Mouse (Mus musculus): ENCODE measurements at regions not wholly inside any gene's neighbourhood (a gene's known extent, or its start where the extent isn't known, plus 50 kb on each side); places are given as distances from the start of the nearest gene placed in this dataset.

DNA sequence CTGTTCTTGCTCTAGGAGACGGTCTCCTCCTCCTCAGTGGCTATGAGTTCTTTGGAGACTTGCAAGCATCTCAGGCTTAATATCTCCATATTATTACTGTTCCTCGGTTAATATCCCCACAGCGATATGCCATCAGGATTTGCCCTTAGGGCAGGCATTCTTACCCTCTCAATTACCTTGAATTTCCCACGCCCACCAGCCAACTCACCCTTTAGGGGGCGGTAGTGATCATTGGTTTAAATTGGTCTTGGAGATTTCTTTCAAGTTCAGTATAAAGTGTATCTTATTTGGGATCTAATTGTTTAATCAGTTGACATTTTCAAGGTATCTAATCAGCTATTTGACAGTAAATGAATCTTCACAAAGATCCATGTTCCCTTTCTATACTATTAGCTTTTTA, 162.5 kb downstream of the Emp1 start:
- no peak for DNase-seq (ENCODE audit: low spot score in 2 of 2)

GRCm38 (mm10) chr6:135525841-135526327, 163.5 kb downstream of the Emp1 start:
- no peak for DNase-seq (ENCODE audit: low spot score in 2 of 2)

DNA sequence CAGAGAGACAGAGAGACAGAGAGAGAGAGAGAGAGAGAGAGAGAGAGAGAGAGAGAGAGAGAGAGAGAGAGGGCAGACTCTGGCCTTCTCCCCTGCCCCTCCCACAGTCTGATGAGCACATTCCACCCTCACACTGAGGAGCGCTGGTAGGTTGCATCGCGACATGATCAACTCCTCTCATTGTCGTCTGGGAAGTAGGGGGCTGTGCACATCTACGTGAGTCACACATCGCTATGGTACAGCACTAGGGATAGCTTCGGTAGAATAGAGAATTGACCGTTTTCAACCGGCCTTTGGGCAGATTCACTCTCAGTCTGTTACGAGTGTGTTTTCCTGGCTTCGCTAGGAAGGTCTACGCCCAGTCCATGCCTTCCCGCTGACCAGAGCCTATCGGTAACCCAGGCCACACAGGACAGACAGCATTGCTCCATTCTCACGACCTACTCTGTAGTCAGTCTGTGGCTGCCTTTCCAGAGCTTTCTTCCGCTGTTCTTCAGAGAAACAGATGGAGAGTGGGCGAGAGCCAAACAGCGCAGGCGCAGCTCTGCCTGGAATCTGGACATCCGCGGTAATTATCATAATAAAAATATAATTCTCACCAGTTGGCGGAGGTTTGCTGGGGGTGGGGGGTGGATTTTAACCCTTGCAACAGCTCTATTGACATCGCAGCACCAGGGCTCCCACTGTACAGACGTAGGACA, 164.3 kb downstream of the Emp1 start:
- no peak for DNase-seq (ENCODE audit: low spot score in 2 of 2)

DNA sequence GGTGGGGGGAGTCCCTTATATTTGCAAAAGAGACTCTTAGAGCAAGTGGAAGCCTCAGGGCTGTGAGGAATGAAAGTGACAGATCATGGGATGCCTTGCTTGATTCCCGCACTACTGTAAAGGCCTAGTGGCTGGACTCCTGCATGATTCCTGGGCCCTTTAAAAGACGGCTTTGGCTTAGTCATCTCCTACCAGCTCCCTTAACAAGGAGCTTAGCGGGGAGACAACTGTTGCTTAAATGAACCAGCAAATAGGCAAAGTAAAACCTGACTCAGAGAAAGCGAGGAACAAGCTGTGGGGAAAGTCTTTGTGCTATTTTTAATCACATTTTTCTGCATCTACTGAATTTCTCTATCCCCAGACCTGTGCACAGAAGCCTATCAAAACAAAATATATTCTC, 165.5 kb downstream of the Emp1 start:
- no peak for DNase-seq (ENCODE audit: low spot score in 2 of 2)

- no peak for DNase-seq (ENCODE audit: low spot score in 2 of 2)
These were observed 177.7 kb downstream of the Emp1 start for GRCm38 (mm10) chr6:135539791-135540646.

DNA sequence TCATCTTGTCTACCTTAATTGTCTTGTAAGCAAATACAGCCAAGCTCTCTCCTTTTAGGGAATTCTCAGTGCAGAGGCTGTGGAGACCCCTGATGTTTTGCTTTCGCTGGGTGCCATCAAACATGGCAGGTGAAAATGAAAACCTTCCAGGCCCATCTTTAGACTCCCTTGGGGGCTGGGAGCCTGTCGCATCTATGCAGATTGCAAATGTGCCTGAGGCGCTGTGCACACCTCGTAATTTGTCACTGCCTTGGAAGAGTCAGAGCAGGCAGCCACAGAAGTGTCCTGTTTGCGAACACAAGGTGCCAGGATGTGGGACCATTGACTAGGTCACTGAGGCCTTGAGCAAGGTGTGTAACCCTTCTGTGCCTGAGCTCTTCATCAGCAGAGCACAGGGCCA, 179.2 kb downstream of the Emp1 start:
- DNase-seq (ENCODE audit: low spot score in 2 of 2) = no peak

DNA sequence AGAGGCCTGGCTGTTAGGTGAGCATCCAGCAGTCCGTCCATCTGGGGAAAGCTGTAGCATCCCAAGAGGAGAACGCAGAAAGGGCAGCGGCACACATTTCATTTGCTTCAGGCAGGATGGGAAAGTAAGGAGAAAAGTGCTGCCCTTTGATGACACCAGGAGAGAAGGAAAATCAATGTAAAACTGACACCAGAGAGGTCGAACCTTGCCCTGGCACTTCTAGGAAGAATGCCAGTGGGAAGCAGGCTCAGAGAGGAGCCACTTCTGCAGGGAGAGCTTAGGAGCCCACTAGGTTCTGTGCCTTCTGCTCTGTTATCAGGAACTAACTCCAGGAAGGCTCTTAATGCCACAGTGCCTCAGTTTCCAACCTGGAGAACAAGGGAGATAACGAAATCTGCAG, 180.0 kb downstream of the Emp1 start:
- DNase-seq (ENCODE audit: low spot score in 2 of 2) = no peak

GRCm38 (mm10) chr6:135543390-135543789, 181.0 kb downstream of the Emp1 start:
- DNase-seq (ENCODE audit: low spot score in 2 of 2) = no peak

- no peak for DNase-seq (ENCODE audit: low spot score in 2 of 2)
These were observed 181.5 kb downstream of the Emp1 start for GRCm38 (mm10) chr6:135543863-135544262.

- DNase-seq (ENCODE audit: low spot score in 2 of 2) = no peak
These were observed 188.1 kb downstream of the Emp1 start for GRCm38 (mm10) chr6:135550368-135550950.

DNA sequence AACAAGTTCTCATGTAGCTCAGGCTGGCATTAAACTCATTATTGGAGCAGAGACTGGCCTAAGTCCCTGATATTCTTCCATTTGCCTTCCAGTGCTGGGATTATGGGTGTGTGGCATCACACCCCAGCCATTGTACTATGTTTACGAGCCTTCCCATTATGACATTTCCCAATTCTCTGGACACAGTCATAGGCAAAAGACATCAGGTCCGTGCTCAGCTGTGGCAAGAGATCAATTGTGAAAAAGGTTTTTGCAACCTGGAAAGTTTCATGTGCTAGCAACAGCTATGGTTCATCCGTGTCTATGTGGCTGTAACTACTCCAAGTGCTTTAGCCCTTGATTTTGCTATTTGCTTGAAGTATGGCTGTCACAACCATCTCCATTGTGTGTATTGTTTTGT, 190.1 kb downstream of the Emp1 start:
- no peak for DNase-seq (ENCODE audit: low spot score in 2 of 2)

DNA sequence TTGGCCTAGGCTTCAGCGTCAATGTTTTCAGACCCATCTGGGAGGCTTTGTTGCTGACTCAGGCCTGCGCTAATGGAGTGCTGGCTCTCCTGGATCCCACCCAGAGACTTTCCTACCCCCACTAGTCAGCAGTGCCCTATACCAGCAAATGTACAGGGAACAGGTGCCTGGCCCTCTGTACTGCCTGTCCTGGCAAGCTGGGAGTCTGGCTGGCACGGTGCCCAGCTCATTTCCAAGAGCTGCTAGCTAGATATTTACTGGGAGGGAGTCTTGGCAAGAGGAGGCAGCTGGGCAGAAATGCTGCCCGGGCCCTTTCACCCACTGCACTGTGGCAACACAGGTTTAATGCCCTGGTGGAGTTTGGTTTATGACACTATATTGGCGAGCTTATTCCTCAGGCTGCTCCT, 197.2 kb downstream of the Emp1 start:
- no peak for DNase-seq (ENCODE audit: low spot score in 2 of 2)

- DNase-seq (ENCODE audit: low spot score in 2 of 2) = no peak
These were observed 199.9 kb downstream of the Emp1 start for GRCm38 (mm10) chr6:135562267-135562666.

DNA sequence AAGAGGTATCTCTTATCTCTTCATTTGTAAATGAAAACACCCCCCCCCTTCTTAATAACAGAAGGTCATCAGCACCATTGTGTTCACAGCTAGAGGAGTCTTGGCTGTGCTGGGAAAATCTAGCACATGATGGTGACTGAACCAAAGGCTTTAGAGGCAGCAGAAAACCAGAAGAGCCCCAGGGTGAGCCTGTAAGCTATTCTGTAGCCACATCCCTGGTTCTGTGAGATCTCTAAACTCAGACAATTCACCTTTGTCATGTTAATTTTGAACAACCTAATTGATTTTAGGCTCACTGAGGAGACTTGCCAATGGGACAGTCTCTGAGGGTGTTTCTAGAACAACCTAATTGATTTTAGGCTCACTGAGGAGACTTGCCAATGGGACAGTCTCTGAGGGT, 201.4 kb downstream of the Emp1 start:
- DNase-seq (ENCODE audit: low spot score in 2 of 2) = no peak

DNA sequence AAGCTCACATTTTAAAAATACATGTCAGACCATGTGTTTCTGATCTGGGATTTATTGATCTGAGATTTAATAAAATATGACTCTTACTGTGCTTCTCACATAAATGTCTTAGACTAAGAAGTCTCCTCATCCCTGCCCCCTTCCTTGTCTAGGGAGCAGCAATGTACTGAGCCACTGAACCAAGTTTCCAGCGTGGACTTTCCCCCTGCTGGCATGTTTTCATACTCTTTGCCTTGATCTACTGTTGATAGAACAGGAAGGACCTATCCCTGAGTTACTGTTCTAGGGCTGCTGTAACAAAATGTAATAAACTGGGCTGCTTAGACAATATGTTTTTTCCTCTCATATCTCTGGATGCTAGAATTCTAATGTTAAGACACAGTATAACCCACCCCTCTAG, 206.7 kb downstream of the Emp1 start:
- DNase-seq (ENCODE audit: low spot score in 2 of 2) = no peak

GRCm38 (mm10) chr6:135575294-135575693, 212.9 kb downstream of the Emp1 start:
- no peak for DNase-seq (ENCODE audit: low spot score in 2 of 2)

DNA sequence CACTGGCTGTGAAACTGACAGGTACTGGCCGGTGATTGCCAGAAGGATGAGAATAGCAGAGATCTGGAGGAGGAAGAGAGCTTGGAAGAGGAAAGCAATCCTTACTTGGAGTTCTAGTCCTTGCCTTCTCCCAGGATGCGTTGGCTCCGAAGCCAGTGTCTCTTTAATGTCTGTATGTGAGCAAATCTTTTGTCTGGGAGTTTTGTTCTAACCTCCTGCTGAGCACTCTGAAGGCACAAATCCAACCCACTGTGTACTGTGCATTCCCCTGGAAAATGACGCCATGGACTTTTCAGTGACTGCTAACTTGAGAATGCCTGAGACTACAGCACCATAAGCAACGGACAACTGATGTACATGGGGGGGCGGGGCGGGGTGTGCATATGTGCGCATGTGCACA, 216.4 kb downstream of the Emp1 start:
- no peak for DNase-seq (ENCODE audit: low spot score in 2 of 2)

DNA sequence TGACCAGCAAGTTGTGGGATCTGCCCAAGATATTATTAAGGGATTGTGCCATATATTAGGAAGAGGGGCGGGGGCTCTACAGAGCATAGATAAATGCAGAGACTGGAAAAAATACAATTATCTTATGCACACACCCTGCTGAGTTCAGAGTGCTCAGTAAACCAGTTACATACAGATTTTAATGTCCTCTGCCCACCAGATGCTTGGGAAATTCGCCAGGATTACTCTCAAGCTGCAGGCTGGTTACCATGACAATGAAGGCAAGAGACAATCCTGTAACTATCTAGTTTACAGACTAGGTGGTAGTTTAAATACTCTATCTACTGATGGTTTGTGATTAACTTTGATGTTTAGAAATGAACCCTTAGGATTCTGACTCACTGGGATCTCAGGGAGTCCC, 220.2 kb downstream of the Emp1 start:
- no peak for DNase-seq (ENCODE audit: low spot score in 2 of 2)

DNA sequence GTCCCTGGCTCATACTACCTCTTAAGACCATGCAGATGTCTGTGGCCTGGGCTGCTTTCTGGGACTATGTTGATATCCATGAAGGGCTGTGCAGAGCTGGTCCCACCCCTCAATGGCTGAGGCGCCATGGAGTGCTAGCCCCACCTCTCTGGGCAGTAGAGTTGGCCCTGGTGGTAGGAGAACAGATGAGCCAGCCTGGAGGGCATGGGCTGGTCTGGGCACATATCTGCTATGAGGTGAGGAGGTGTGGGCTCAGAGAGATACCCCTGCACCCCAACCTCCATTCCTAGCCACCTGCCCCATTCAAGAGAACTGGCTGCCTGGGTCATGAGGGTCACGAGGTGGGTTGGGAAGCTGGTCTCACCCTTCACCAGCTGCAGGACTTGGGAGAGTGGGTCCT, 222.4 kb downstream of the Emp1 start:
- DNase-seq (ENCODE audit: low spot score in 2 of 2) = no peak

GRCm38 (mm10) chr6:135590084-135590483, 227.7 kb downstream of the Emp1 start:
- no peak for DNase-seq (ENCODE audit: low spot score in 2 of 2)

DNA sequence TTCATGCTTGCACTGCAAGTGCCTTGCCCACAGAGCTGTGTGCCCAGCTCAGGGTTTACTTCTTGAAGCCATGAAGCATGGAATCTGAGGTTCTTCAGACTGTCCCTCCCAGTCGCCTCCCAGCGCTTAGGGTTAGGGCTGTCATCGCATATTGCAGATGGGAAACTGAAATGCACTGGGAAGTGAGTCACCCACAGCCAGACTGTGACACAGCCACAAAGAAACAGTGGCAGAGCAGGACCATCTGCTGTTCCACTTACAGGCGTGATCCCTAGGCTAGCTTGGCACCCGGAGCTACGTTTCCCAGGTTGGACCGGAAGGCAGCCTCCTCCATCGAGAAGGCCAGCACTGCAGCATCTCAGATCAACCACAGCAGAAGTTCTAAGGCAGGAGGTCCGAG, 228.7 kb downstream of the Emp1 start:
- no peak for DNase-seq (ENCODE audit: low spot score in 2 of 2)

DNA sequence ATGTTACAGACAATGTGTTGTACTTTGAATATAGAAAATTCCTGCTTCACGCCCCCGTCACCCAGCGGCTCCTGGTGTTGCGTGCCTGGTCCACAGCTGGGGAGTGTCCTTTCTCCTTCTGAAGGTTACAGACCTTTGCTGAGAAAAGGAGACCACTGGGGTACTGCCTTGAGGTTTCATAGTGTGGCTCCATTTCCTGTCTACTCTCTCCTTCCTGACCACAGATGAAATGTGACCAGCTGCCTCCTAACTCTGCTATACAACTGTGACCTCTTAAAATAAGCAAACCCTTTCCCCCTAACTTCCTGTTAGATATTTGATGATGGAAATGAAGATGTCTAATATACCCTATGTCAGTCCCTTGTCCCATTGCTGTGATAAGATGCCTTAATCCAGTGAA, 234.0 kb downstream of the Emp1 start:
- DNase-seq (ENCODE audit: low spot score in 2 of 2) = no peak

Data from spleen, postnatal 14 days (tissue).